Mouse (Mus musculus) E14TG2a.4 (cell line): ENCODE results near the gene Tiam1.

Experiments
- H3K27me3 ChIP-seq: 2 replicates; pipeline ENCODE4 v1.6.1; 2014; ENCODE audit warnings: low read length, control low read depth; ENCODE audit not compliant: insufficient read depth
- H3K36me3 ChIP-seq: 2 replicates; pipeline ENCODE4 v1.6.1; 2014; ENCODE audit warnings: low read length, control low read depth; ENCODE audit not compliant: insufficient read depth
- H3K4me1 ChIP-seq: replicated peaks from 2 replicates; pipeline ENCODE4 v1.6.1; 2014; ENCODE audit warnings: low read depth, low read length, control low read depth
- H3K4me3 ChIP-seq: replicated peaks from 2 replicates; pipeline ENCODE4 v1.5.1; 2014; ENCODE audit warnings: mild to moderate bottlenecking, low read length
- H3K9me3 ChIP-seq: 2 replicates; pipeline ENCODE4 v1.6.1; 2014; ENCODE audit warnings: low read length, control low read depth
- CTCF ChIP-seq: conservative IDR thresholded peaks from 2 replicates; pipeline ENCODE4 v1.5.1; 2014; ENCODE audit warnings: low read length
- NANOG ChIP-seq: IDR thresholded peaks from 2 replicates; pipeline ENCODE4 v1.6.1; 2014; ENCODE audit warnings: borderline replicate concordance, low read length, mixed read lengths
- POU5F1 ChIP-seq: IDR thresholded peaks from 2 replicates; pipeline ENCODE4 v1.6.1; 2014; ENCODE audit warnings: low read length, borderline replicate concordance

Gene Tiam1

GRCm38 (mm10) chr16:90091112-90091720 is 52.4 kb downstream of the Tiam1 start:
- Histone ChIP-seq H3K4me3 (no peak overlapping the region), H3K4me1 (peaks cover 22% of the 10 kb centered on the region), H3K27me3 (no peaks in the 10 kb centered on the region), H3K36me3 (no peaks in the 10 kb centered on the region), H3K9me3 (no peaks in the 10 kb centered on the region)
- no peak for TF ChIP-seq POU5F1
- TF ChIP-seq CTCF, result no peak
- TF ChIP-seq NANOG, result no peak

- Histone ChIP-seq H3K4me3 (no peak overlapping the region), H3K27me3 (no peaks in the 10 kb centered on the region), H3K4me1 (peaks cover 20% of the 10 kb centered on the region), H3K9me3 (no peaks in the 10 kb centered on the region), H3K36me3 (no peaks in the 10 kb centered on the region)
- no peak for TF ChIP-seq NANOG
- TF ChIP-seq CTCF, result no peak
- TF ChIP-seq POU5F1, result no peak
These were observed 53.2 kb downstream of the Tiam1 start for GRCm38 (mm10) chr16:90090368-90090767.

- Histone ChIP-seq H3K27me3 (no peaks in the 10 kb centered on the region), H3K4me3 (no peak overlapping the region), H3K9me3 (no peaks in the 10 kb centered on the region), H3K4me1 (peaks cover 25% of the 10 kb centered on the region), H3K36me3 (no peaks in the 10 kb centered on the region)
- TF ChIP-seq POU5F1 (no peak), CTCF (no peak), NANOG (no peak)
These were observed 56.3 kb downstream of the Tiam1 start for GRCm38 (mm10) chr16:90087256-90087655.

DNA sequence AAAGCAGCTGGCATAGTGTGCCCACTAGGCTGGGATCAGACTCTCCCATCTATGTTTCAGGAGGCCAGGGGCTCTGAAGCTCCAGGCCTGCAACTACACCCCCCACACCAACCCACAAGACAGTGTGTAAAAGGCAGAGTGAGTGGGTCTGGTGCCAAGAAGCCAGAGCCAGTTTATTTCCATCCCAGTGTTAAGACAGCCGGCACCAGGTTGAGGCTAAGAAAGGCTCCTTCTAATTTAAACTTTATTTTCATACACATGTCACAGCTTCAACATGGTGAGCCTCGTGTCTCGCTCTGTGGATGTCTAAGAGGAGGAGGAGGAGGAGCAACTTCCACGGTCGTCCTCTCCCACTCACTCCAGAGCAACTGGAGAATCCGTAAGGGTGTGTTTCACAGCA is 57.5 kb downstream of the Tiam1 start:
- no peak overlapping the region for H3K4me3 ChIP-seq
- peaks cover 25% of the 10 kb centered on the region for H3K4me1 ChIP-seq
- H3K36me3 ChIP-seq, result no peaks in the 10 kb centered on the region
- TF ChIP-seq CTCF, result no peak
- TF ChIP-seq POU5F1, result no peak
- no peak for TF ChIP-seq NANOG
- H3K9me3 ChIP-seq, result no peaks in the 10 kb centered on the region
- H3K27me3 ChIP-seq, result no peaks in the 10 kb centered on the region

- H3K9me3 ChIP-seq, result no peaks in the 10 kb centered on the region
- no peaks in the 10 kb centered on the region for H3K36me3 ChIP-seq
- no peak for TF ChIP-seq NANOG
- TF ChIP-seq CTCF, result no peak
- no peak for TF ChIP-seq POU5F1
- H3K27me3 ChIP-seq, result no peaks in the 10 kb centered on the region
- no peak overlapping the region for H3K4me3 ChIP-seq
- H3K4me1 ChIP-seq, result peaks cover 22% of the 10 kb centered on the region
These were observed 58.0 kb downstream of the Tiam1 start for GRCm38 (mm10) chr16:90085580-90085979.

DNA sequence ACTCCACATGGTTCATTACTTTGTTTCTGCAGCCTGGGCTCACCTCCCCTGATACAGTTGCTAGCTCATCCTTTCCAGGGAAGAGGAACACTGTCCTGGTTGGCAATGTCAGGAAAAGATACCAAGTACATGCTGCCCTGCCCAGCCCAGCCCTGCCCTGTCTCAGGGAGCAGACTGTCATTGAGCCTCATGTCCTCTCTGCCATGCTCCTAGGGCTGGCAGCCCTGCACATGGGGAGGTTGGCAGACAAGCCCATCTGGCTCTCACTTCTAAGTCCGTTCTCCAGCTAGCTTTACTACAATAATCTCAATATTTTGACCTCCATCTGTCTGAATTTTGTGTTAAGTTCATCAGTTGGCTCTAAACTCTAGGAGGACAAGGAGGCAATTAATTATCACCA is 62.4 kb downstream of the Tiam1 start:
- TF ChIP-seq POU5F1 (no peak), CTCF (no peak), NANOG (no peak)

GRCm38 (mm10) chr16:90078806-90079381 is 64.7 kb downstream of the Tiam1 start:
- Histone ChIP-seq H3K4me3 (no peak overlapping the region), H3K27me3 (no peaks in the 10 kb centered on the region), H3K9me3 (peaks cover 9% of the 10 kb centered on the region), H3K4me1 (0 out of 2 replicates have a peak, but pooled peaks cover under 1% of the 10 kb centered on the region), H3K36me3 (peaks cover 3% of the 10 kb centered on the region; the same call in 1 of the 2 replicates)
- no peak for TF ChIP-seq POU5F1
- no peak for TF ChIP-seq NANOG
- TF ChIP-seq CTCF, result no peak

More for the DNA sequence above, 62.4 kb downstream of the Tiam1 start:
- peaks cover 9% of the 10 kb centered on the region for H3K9me3 ChIP-seq
- no peak overlapping the region for H3K4me3 ChIP-seq
- no peaks in the 10 kb centered on the region for H3K27me3 ChIP-seq
- H3K36me3 ChIP-seq, result peaks cover 3% of the 10 kb centered on the region; the same call in 1 of the 2 replicates
- peaks cover 13% of the 10 kb centered on the region for H3K4me1 ChIP-seq

- Histone ChIP-seq H3K27me3 (no peaks in the 10 kb centered on the region), H3K4me1 (peaks cover 21% of the 10 kb centered on the region), H3K9me3 (peaks cover 30% of the 10 kb centered on the region), H3K4me3 (no peak overlapping the region), H3K36me3 (peaks cover 12% of the 10 kb centered on the region)
- no peak for TF ChIP-seq CTCF
- no peak for TF ChIP-seq NANOG
- no peak for TF ChIP-seq POU5F1
These were observed 70.1 kb downstream of the Tiam1 start for GRCm38 (mm10) chr16:90073510-90073909.
